Mouse (Mus musculus): Measurements from ENCODE around the gene Gm826. TPM values are rescaled to one million over a fixed set of nuclear protein-coding genes. Genes with fewer than 3 reads are reported as not detected.

Gene Gm826
- polyA plus RNA-seq, 1 experiment, result 0.52 TPM

- no peak for DNase-seq (ENCODE audit: low read depth, low spot score)
- 60% methylated on average over 2 of the region's 2 CpGs for WGBS
Measured at GRCm38 (mm10) chr2:160303992-160304391, 30.0 kb downstream of the Gm826 start.

GRCm38 (mm10) chr2:160302013-160302412, 31.9 kb downstream of the Gm826 start:
- 51% methylated on average over 4 of the region's 4 CpGs for WGBS
- no peak for DNase-seq (ENCODE audit: low read depth, low spot score)

GRCm38 (mm10) chr2:160298586-160298985, 35.4 kb downstream of the Gm826 start:
- DNase-seq (ENCODE audit: low read depth, low spot score), result no peak

- 60% methylated on average over 10 of the region's 10 CpGs for WGBS
- DNase-seq (ENCODE audit: low read depth, low spot score), result no peak
Measured at GRCm38 (mm10) chr2:160288538-160289151, 45.3 kb downstream of the Gm826 start.

- DNase-seq (ENCODE audit: low read depth, low spot score), result no peak
- WGBS, result 77% methylated on average over 5 of the region's 5 CpGs
Measured at GRCm38 (mm10) chr2:160275959-160276657, 57.9 kb downstream of the Gm826 start.

GRCm38 (mm10) chr2:160267828-160268453, 66.0 kb downstream of the Gm826 start:
- 81% methylated on average over 11 of the region's 11 CpGs for WGBS

GRCm38 (mm10) chr2:160263861-160264260, 70.1 kb downstream of the Gm826 start:
- no peak for DNase-seq (ENCODE audit: low read depth, low spot score)
- WGBS, result 82% methylated on average over 8 of the region's 8 CpGs

More at GRCm38 (mm10) chr2:160267828-160268453, 66.0 kb downstream of the Gm826 start:
- no peak for DNase-seq (ENCODE audit: low read depth, low spot score)

- 67% methylated on average over 3 of the region's 3 CpGs for WGBS
- no peak for DNase-seq (ENCODE audit: low read depth, low spot score)
Measured at GRCm38 (mm10) chr2:160261538-160261937, 72.4 kb downstream of the Gm826 start.

Other genes with a start within 250 kb of the Gm826 start
- 7.8 and 25.1 TPM in 2 replicates for gene Mafb, start 32.9 kb upstream of the Gm826 start, polyA plus RNA-seq (2012; rRNA removed)

Measured in large intestine, adult 2 months (tissue).